In the genomic region with DNA sequence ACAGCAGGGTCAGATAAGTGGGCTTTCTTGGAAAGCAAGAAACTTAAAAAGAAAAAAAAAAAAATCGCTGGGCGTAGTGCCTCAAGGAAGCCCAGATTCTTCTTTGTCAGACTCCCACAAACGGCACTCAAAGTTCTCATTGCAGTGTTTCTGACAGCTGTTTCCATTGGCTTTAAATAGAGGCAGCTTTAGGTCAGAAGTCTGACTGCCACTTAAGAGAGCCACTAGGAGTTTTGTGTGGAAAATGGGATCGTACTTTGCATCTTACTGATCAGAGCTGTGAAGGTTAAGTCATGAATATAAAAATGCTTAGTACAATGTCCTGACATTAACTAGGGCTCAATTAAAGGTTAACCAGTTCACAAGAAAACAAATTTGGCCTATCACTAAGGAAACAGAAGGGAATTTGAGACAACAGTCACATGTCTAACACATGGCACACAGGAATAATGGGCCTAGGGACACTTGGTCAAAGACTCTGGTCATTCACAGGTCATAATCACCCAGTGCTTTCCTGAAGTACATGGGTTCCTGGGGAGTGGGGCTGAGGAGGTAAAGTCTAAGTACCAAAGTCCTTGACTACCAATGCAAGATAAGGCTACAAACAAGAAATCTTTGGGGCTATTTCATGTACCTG, we compare ENCODE assay signal across 8 mouse cellular contexts. TPM values are rescaled to one million over a fixed set of nuclear protein-coding genes. Genes with fewer than 3 reads are reported as not detected.
A peak's percentile ranks its signal among the peaks of the same experiment; 100 is the strongest.
DNase-seq lines count a peak whose midpoint lies in the region; ATAC-seq and TF ChIP-seq lines count a peak whose summit lies in the region.

No protein-coding gene starts in this region.

- DNase-seq in limb, embryonic 10.5 days (ENCODE audit: low spot score), result no peak
- DNase-seq in kidney, postnatal 0 days (ENCODE audit: low spot score), result peak; percentile 66
- no peak for DNase-seq in cerebellum, adult 11-12 months

- TF ChIP-seq CTCF in kidney, postnatal 0 days (IDR thresholded peaks at IDR 0.05; ENCODE audit: low read depth), result no peak

- no peaks in the 10 kb centered on the region for H3K9me3 ChIP-seq in limb, embryonic 12.5 days
- H3K9me3 ChIP-seq in limb, embryonic 10.5 days (replicated peaks), result no peaks in the 10 kb centered on the region
- H3K9me3 ChIP-seq in heart, embryonic 12.5 days (replicated peaks), result no peaks in the 10 kb centered on the region
- no peaks in the 10 kb centered on the region for H3K9me3 ChIP-seq in kidney, postnatal 0 days (replicated peaks; ENCODE audit: low read length)
- H3K9me3 ChIP-seq in stomach, embryonic 14.5 days (ENCODE audit: control insufficient read depth, low read depth, low read length), result no peaks in the 10 kb centered on the region

- 58% methylated on average over 4 of the region's 4 CpGs for WGBS in limb, embryonic 12.5 days
- 71% methylated on average over 4 of the region's 4 CpGs for WGBS in limb, embryonic 10.5 days
- WGBS in heart, embryonic 12.5 days, result 33% methylated on average over 4 of the region's 4 CpGs
- 37% methylated on average over 4 of the region's 4 CpGs for WGBS in kidney, postnatal 0 days
- WGBS in stomach, embryonic 14.5 days, result 43% methylated on average over 4 of the region's 4 CpGs

- ATAC-seq in limb, embryonic 12.5 days (ENCODE audit: insufficient number of reproducible peaks, insufficient read depth, low FRiP score, low TSS enrichment, low read depth), result no peak
- no peak for ATAC-seq in heart, embryonic 12.5 days (ENCODE audit: insufficient number of reproducible peaks, low FRiP score)
- peak; percentile 25; the same call in 1 of the 2 replicates for ATAC-seq in kidney, postnatal 0 days (replicated peaks; ENCODE audit: low FRiP score, low read depth)
- ATAC-seq in stomach, embryonic 14.5 days (ENCODE audit: insufficient number of reproducible peaks, insufficient read depth, low FRiP score, low read depth), result no peak
- ATAC-seq in cerebellum, adult (ENCODE audit: insufficient number of reproducible peaks, low FRiP score, low TSS enrichment), result no peak
- ATAC-seq in megakaryocyte progenitor cell, adult 5-6 weeks (replicated peaks; ENCODE audit: poor library complexity), result no peak

- H3K9ac ChIP-seq in limb, embryonic 12.5 days (replicated peaks), result no peak overlapping the region
- H3K9ac ChIP-seq in heart, embryonic 12.5 days, result no peak overlapping the region
- H3K9ac ChIP-seq in kidney, postnatal 0 days (ENCODE audit: low read depth, low read length), result no peak overlapping the region
- H3K9ac ChIP-seq in stomach, embryonic 14.5 days (replicated peaks; ENCODE audit: low read depth, low read length), result no peak overlapping the region

- H3K36me3 ChIP-seq in limb, embryonic 12.5 days, result peaks cover 30% of the 10 kb centered on the region; the same call in 1 of the 2 replicates
- peaks cover 31% of the 10 kb centered on the region for H3K36me3 ChIP-seq in limb, embryonic 10.5 days
- H3K36me3 ChIP-seq in heart, embryonic 12.5 days, result peaks cover 23% of the 10 kb centered on the region
- no peaks in the 10 kb centered on the region for H3K36me3 ChIP-seq in kidney, postnatal 0 days (ENCODE audit: insufficient read depth, low read length)
- peaks cover 17% of the 10 kb centered on the region; the same call in 1 of the 2 replicates for H3K36me3 ChIP-seq in stomach, embryonic 14.5 days (ENCODE audit: control insufficient read depth, insufficient read depth, low read length)

- no peaks in the 10 kb centered on the region for H3K27me3 ChIP-seq in limb, embryonic 12.5 days
- no peaks in the 10 kb centered on the region for H3K27me3 ChIP-seq in limb, embryonic 10.5 days (ENCODE audit: low read depth, poor library complexity, severe bottlenecking)
- no peaks in the 10 kb centered on the region for H3K27me3 ChIP-seq in heart, embryonic 12.5 days (replicated peaks)
- H3K27me3 ChIP-seq in kidney, postnatal 0 days (ENCODE audit: insufficient read depth, low read length), result no peaks in the 10 kb centered on the region
- H3K27me3 ChIP-seq in stomach, embryonic 14.5 days (ENCODE audit: control insufficient read depth, insufficient read depth, low read length), result no peaks in the 10 kb centered on the region

- H3K27ac ChIP-seq in limb, embryonic 12.5 days, result peak overlapping the region; percentile 41; the same call in 1 of the 2 replicates
- H3K27ac ChIP-seq in limb, embryonic 10.5 days, result no peak overlapping the region
- H3K27ac ChIP-seq in heart, embryonic 12.5 days (ENCODE audit: poor library complexity, severe bottlenecking), result peak overlapping the region; percentile 50; the same call in 1 of the 2 replicates
- peak overlapping the region; percentile 72 for H3K27ac ChIP-seq in kidney, postnatal 0 days
- H3K27ac ChIP-seq in stomach, embryonic 14.5 days (ENCODE audit: low read length), result peak overlapping the region; percentile 44

- peaks cover 71% of the 10 kb centered on the region for H3K4me1 ChIP-seq in limb, embryonic 12.5 days (replicated peaks)
- peaks cover 70% of the 10 kb centered on the region for H3K4me1 ChIP-seq in limb, embryonic 10.5 days
- peaks cover 94% of the 10 kb centered on the region for H3K4me1 ChIP-seq in heart, embryonic 12.5 days (replicated peaks)
- H3K4me1 ChIP-seq in kidney, postnatal 0 days (replicated peaks; ENCODE audit: insufficient read depth, low read length), result peaks cover 44% of the 10 kb centered on the region
- H3K4me1 ChIP-seq in stomach, embryonic 14.5 days (ENCODE audit: control insufficient read depth, insufficient read depth, low read length), result peaks cover 37% of the 10 kb centered on the region

- no peak overlapping the region for H3K4me2 ChIP-seq in limb, embryonic 12.5 days
- H3K4me2 ChIP-seq in heart, embryonic 12.5 days, result no peak overlapping the region
- H3K4me2 ChIP-seq in kidney, postnatal 0 days (ENCODE audit: low read length), result 0 out of 2 replicates have a peak overlapping the region, but pooled peaks have one; percentile 2
- no peak overlapping the region for H3K4me2 ChIP-seq in stomach, embryonic 14.5 days (replicated peaks; ENCODE audit: low read depth, low read length)

- no peak overlapping the region for H3K4me3 ChIP-seq in limb, embryonic 12.5 days (replicated peaks)
- H3K4me3 ChIP-seq in limb, embryonic 10.5 days, result no peak overlapping the region
- no peak overlapping the region for H3K4me3 ChIP-seq in heart, embryonic 12.5 days
- no peak overlapping the region for H3K4me3 ChIP-seq in kidney, postnatal 0 days (replicated peaks; ENCODE audit: low read depth, low read length)
- H3K4me3 ChIP-seq in stomach, embryonic 14.5 days (ENCODE audit: low read depth, low read length), result no peak overlapping the region

RNA-seq across cellular contexts. Expression of a gene that starts 19.6 kb away (rescaled TPM):
- 109 TPM in 2 replicates for polyA plus RNA-seq in limb, embryonic 12.5 days (2016; fragmentation: Nextera tagmentation; extraction: Ambion mirVana)
- 70.0 and 95.4 TPM in 2 replicates for polyA plus RNA-seq in limb, embryonic 10.5 days (2016; fragmentation: Nextera tagmentation; extraction: Ambion mirVana)
- polyA plus RNA-seq in heart, embryonic 12.5 days (2016; fragmentation: Nextera tagmentation; extraction: Ambion mirVana), result 69.2 and 73.6 TPM in 2 replicates
- polyA plus RNA-seq in kidney, postnatal 0 days (2015; fragmentation: Nextera tagmentation; extraction: Ambion mirVana), result 76.8 and 85.9 TPM in 2 replicates
- polyA plus RNA-seq in stomach, embryonic 14.5 days (2014; fragmentation: Nextera tagmentation; extraction: Ambion mirVana), result 103 TPM in 2 replicates
- total RNA-seq in megakaryocyte progenitor cell, adult 5-6 weeks (2015), result 122 and 127 TPM in 2 replicates
- 50.1 and 60.1 TPM in 2 replicates for total RNA-seq in megakaryocyte progenitor cell, adult 5-6 weeks (2017)
